ENCODE assay signal across 7 mouse cellular contexts in genomic region chr10:62602177-62603040, GRCm38 (mm10). TPM values are rescaled to one million over a fixed set of nuclear protein-coding genes. Genes with fewer than 3 reads are reported as not detected.
DNase-seq lines count a peak whose midpoint lies in the region; ATAC-seq lines count a peak whose summit lies in the region.

Gene Ddx21, minus strand, starts transcription at chr10:62602281.

- H3K4me1 ChIP-seq in embryonic facial prominence, embryonic 11.5 days (ENCODE audit: control insufficient read depth, insufficient read depth, low read length) = no peaks in the 10 kb centered on the region
- peaks cover 6% of the 10 kb centered on the region; the same call in 1 of the 2 replicates for H3K4me1 ChIP-seq in limb, embryonic 11.5 days (ENCODE audit: control insufficient read depth, insufficient read depth, low read length)
- H3K4me1 ChIP-seq in midbrain, embryonic 14.5 days (ENCODE audit: control insufficient read depth, insufficient read depth, low read length) = peaks cover 13% of the 10 kb centered on the region

- peak; percentile 95 for DNase-seq in adrenal gland, postnatal 14 days
- peak; percentile 97 for DNase-seq in embryonic facial prominence, embryonic 11.5 days (ENCODE audit: low spot score)
- DNase-seq in heart, adult 11 months = peak; percentile 99
- DNase-seq in kidney, adult 18-20 months = peak; percentile 90
- DNase-seq in limb, embryonic 11.5 days (ENCODE audit: low spot score) = peak; percentile 95
- peak; percentile 97 for DNase-seq in midbrain, embryonic 14.5 days
- peak; percentile 79 to 88 for DNase-seq in spleen, adult 18-20 months

- no peaks in the 10 kb centered on the region for H3K9me3 ChIP-seq in embryonic facial prominence, embryonic 11.5 days (replicated peaks; ENCODE audit: control insufficient read depth, low read length)
- no peaks in the 10 kb centered on the region for H3K9me3 ChIP-seq in limb, embryonic 11.5 days (ENCODE audit: control insufficient read depth, low read length)
- no peaks in the 10 kb centered on the region for H3K9me3 ChIP-seq in midbrain, embryonic 14.5 days (ENCODE audit: control insufficient read depth, low read length)

- H3K9ac ChIP-seq in embryonic facial prominence, embryonic 11.5 days (replicated peaks; ENCODE audit: low read length) = peak within 1 kb of the TSS; percentile 87
- H3K9ac ChIP-seq in limb, embryonic 11.5 days (ENCODE audit: low read length) = peak within 1 kb of the TSS; percentile 72
- peak within 1 kb of the TSS; percentile 72 for H3K9ac ChIP-seq in midbrain, embryonic 14.5 days (replicated peaks; ENCODE audit: low read length)

- ATAC-seq in embryonic facial prominence, embryonic 11.5 days (replicated peaks; ENCODE audit: insufficient number of reproducible peaks, low FRiP score, low TSS enrichment, low read depth) = peak; percentile 96
- peak; percentile 93 for ATAC-seq in limb, embryonic 11.5 days (ENCODE audit: insufficient number of reproducible peaks, low FRiP score, low TSS enrichment, low read depth)
- peak; percentile 98 for ATAC-seq in midbrain, embryonic 14.5 days (ENCODE audit: low FRiP score, low TSS enrichment)

- peak within 1 kb of the TSS; percentile 91 for H3K4me3 ChIP-seq in embryonic facial prominence, embryonic 11.5 days (ENCODE audit: low read depth, low read length)
- H3K4me3 ChIP-seq in limb, embryonic 11.5 days (ENCODE audit: low read depth, low read length) = peak within 1 kb of the TSS; percentile 83
- peak within 1 kb of the TSS; percentile 91 for H3K4me3 ChIP-seq in midbrain, embryonic 14.5 days (replicated peaks; ENCODE audit: low read depth, low read length)

- H3K27ac ChIP-seq in embryonic facial prominence, embryonic 11.5 days (replicated peaks; ENCODE audit: low read depth, low read length) = peak within 1 kb of the TSS; percentile 28; the same call in 1 of the 2 replicates
- H3K27ac ChIP-seq in limb, embryonic 11.5 days (replicated peaks; ENCODE audit: low read depth, low read length) = no peak within 1 kb of the TSS; the same call in 1 of the 2 replicates
- peak within 1 kb of the TSS; percentile 74 for H3K27ac ChIP-seq in midbrain, embryonic 14.5 days (replicated peaks; ENCODE audit: low read depth, low read length)

- no peaks in the 10 kb centered on the region for H3K27me3 ChIP-seq in embryonic facial prominence, embryonic 11.5 days (ENCODE audit: control insufficient read depth, insufficient read depth, low read length)
- no peaks in the 10 kb centered on the region for H3K27me3 ChIP-seq in limb, embryonic 11.5 days (ENCODE audit: control insufficient read depth, insufficient read depth, low read length)
- H3K27me3 ChIP-seq in midbrain, embryonic 14.5 days (ENCODE audit: control insufficient read depth, insufficient read depth, low read length) = no peaks in the 10 kb centered on the region

- no peaks in the 10 kb centered on the region; the same call in none of the 2 replicates for H3K36me3 ChIP-seq in embryonic facial prominence, embryonic 11.5 days (replicated peaks; ENCODE audit: control insufficient read depth, insufficient read depth, low read depth, low read length)
- H3K36me3 ChIP-seq in limb, embryonic 11.5 days (ENCODE audit: control insufficient read depth, insufficient read depth, low read length) = peaks cover 5% of the 10 kb centered on the region
- peaks cover 13% of the 10 kb centered on the region for H3K36me3 ChIP-seq in midbrain, embryonic 14.5 days (ENCODE audit: control insufficient read depth, insufficient read depth, low read length)

- WGBS in embryonic facial prominence, embryonic 11.5 days = 6% methylated on average over 53 of the region's 53 CpGs
- 8% methylated on average over 53 of the region's 53 CpGs for WGBS in limb, embryonic 11.5 days
- WGBS in midbrain, embryonic 14.5 days = 6% methylated on average over 53 of the region's 53 CpGs

- H3K4me2 ChIP-seq in embryonic facial prominence, embryonic 11.5 days (ENCODE audit: low read depth, low read length) = peak within 1 kb of the TSS; percentile 91
- H3K4me2 ChIP-seq in limb, embryonic 11.5 days (ENCODE audit: low read depth, severe bottlenecking) = peak within 1 kb of the TSS; percentile 91
- H3K4me2 ChIP-seq in midbrain, embryonic 14.5 days (ENCODE audit: low read length) = peak within 1 kb of the TSS; percentile 92

RNA-seq across cellular contexts. Expression of gene Ddx21, which starts in this region (rescaled TPM):
- total RNA-seq in adrenal gland, postnatal 14 days (2021) = 74.2 and 78.8 TPM in 2 replicates
- 38.6 and 40.8 TPM in 2 replicates for polyA plus RNA-seq in embryonic facial prominence, embryonic 11.5 days (2014; fragmentation: Nextera tagmentation; extraction: Ambion mirVana)
- polyA plus RNA-seq in limb, embryonic 11.5 days (2014; fragmentation: Nextera tagmentation; extraction: Ambion mirVana) = 36.1 and 40.2 TPM in 2 replicates
- 16.8 and 23.7 TPM in 2 replicates for polyA plus RNA-seq in midbrain, embryonic 14.5 days (2014; fragmentation: Nextera tagmentation; extraction: Ambion mirVana)
